Mouse (Mus musculus): ENCODE measurements at regions not wholly inside any gene's neighbourhood (a gene's known extent, or its start where the extent isn't known, plus 50 kb on each side); places are given as distances from the start of the nearest gene placed in this dataset.

DNA sequence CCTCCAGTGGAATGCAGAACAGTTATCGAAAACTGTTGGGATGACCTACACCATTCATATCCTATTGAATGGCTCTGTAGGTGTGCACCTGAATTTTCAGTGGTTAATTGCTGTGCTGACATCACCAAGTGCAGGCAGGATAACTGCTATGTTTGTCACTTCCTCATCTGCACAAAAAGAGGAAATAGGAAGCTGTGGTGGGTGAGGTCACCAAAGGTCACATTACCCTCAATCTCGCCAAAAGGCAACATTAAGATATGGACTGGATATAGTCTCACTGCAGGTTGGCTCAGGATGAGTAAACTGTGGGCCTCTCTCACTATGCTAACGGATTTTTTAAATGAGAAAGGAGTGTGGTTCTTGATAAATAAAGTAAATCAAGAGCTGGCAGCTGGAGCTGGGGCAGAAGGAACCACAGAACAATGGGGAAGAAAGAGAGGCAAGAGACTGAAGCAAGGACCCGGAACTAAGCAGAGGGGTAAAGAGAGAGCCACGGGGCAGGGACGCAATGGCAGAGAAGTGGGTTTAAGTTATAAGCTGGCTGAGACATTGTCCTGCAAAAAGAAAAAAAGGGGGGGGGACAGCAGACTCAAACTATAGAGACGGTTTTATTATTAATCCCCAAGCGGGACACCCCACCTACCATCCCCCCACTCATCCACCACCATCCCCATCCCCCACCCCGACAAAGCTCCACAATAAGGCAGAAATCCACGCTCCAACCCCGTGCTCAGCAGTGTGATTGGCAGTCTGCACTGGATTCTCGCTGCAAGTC is 109.6 kb upstream of the Zdhhc25 start:
- Histone ChIP-seq H3K9me3 (ENCODE audit: low read length) (no peaks in the 10 kb centered on the region), H3K36me3 (ENCODE audit: insufficient read depth, low read length) (no peaks in the 10 kb centered on the region), H3K4me3 (replicated peaks; ENCODE audit: low read length) (no peak overlapping the region), H3K27me3 (ENCODE audit: insufficient read depth, low read length) (peaks cover 9% of the 10 kb centered on the region), H3K4me1 (replicated peaks; ENCODE audit: low read depth, low read length) (peaks cover 13% of the 10 kb centered on the region)
- TF ChIP-seq POU5F1 (IDR thresholded peaks at IDR 0.05; ENCODE audit: borderline replicate concordance, low read length) (no peak), CTCF (conservative IDR thresholded peaks at IDR 0.05; ENCODE audit: low read length) (no peak), NANOG (IDR thresholded peaks at IDR 0.05; ENCODE audit: borderline replicate concordance, low read length) (no peak)

DNA sequence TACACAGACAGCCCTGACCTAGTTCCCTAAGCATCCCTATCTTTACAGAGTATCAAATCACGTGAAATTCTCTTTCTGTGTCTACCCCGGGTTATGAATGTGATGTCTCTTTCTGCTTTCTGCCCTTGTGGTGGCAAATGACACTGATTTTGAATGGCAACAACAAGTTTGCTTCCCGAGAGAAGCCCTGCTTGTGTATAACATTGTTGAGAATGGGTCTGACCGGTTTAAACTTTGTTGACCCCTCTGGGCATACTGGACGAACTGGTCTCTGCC is 109.1 kb upstream of the Zdhhc25 start:
- Histone ChIP-seq H3K27me3 (ENCODE audit: insufficient read depth, low read length) (peaks cover 3% of the 10 kb centered on the region), H3K9me3 (ENCODE audit: low read length) (no peaks in the 10 kb centered on the region), H3K36me3 (ENCODE audit: insufficient read depth, low read length) (no peaks in the 10 kb centered on the region), H3K4me1 (replicated peaks; ENCODE audit: low read depth, low read length) (peaks cover 13% of the 10 kb centered on the region), H3K4me3 (replicated peaks; ENCODE audit: low read length) (no peak overlapping the region)
- TF ChIP-seq CTCF (conservative IDR thresholded peaks at IDR 0.05; ENCODE audit: low read length) (no peak), POU5F1 (IDR thresholded peaks at IDR 0.05; ENCODE audit: borderline replicate concordance, low read length) (no peak), NANOG (IDR thresholded peaks at IDR 0.05; ENCODE audit: borderline replicate concordance, low read length) (no peak)

- Histone ChIP-seq H3K27me3 (ENCODE audit: insufficient read depth, low read length) (no peaks in the 10 kb centered on the region), H3K9me3 (ENCODE audit: low read length) (no peaks in the 10 kb centered on the region), H3K4me1 (replicated peaks; ENCODE audit: low read depth, low read length) (no peaks in the 10 kb centered on the region), H3K36me3 (ENCODE audit: insufficient read depth, low read length) (no peaks in the 10 kb centered on the region), H3K4me3 (replicated peaks; ENCODE audit: low read length) (no peak overlapping the region)
- no peak for TF ChIP-seq POU5F1 (IDR thresholded peaks at IDR 0.05; ENCODE audit: borderline replicate concordance, low read length)
Observed at GRCm38 (mm10) chr15:88497957-88498356, 102.1 kb upstream of the Zdhhc25 start.

- Histone ChIP-seq H3K4me1 (replicated peaks; ENCODE audit: low read depth, low read length) (no peaks in the 10 kb centered on the region), H3K9me3 (ENCODE audit: low read length) (peaks cover 9% of the 10 kb centered on the region), H3K4me3 (replicated peaks; ENCODE audit: low read length) (no peak overlapping the region), H3K36me3 (ENCODE audit: insufficient read depth, low read length) (no peaks in the 10 kb centered on the region), H3K27me3 (ENCODE audit: insufficient read depth, low read length) (no peaks in the 10 kb centered on the region)
- TF ChIP-seq CTCF (conservative IDR thresholded peaks at IDR 0.05; ENCODE audit: low read length) (no peak), NANOG (IDR thresholded peaks at IDR 0.05; ENCODE audit: borderline replicate concordance, low read length) (no peak), POU5F1 (IDR thresholded peaks at IDR 0.05; ENCODE audit: borderline replicate concordance, low read length) (no peak)
Observed at GRCm38 (mm10) chr15:88502311-88502710, 97.8 kb upstream of the Zdhhc25 start.

DNA sequence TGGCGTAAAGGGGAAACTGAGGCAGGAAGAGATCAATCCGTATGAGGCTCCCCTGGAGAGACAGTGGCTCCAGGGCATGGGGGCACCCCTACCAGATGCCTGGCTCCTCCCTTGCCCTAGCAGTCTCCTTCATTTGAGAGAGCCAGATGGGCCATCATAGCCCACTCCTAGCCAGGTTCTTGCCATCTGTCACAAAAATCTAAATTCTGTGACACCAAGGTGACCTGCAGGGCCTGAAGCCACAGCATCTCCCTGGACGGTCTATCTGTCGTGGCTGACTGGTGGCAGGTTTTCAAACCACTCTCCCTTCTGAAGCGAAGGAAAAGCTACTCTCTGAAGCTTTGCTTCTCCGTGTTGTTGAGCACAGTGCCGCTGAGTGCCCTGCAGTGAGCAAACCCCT is 96.2 kb upstream of the Zdhhc25 start:
- TF ChIP-seq POU5F1 (IDR thresholded peaks at IDR 0.05; ENCODE audit: borderline replicate concordance, low read length) (no peak), NANOG (IDR thresholded peaks at IDR 0.05; ENCODE audit: borderline replicate concordance, low read length) (no peak), CTCF (conservative IDR thresholded peaks at IDR 0.05; ENCODE audit: low read length) (no peak)
- H3K36me3 ChIP-seq (ENCODE audit: insufficient read depth, low read length), result no peaks in the 10 kb centered on the region
- peaks cover 9% of the 10 kb centered on the region for H3K9me3 ChIP-seq (ENCODE audit: low read length)
- no peaks in the 10 kb centered on the region for H3K4me1 ChIP-seq (replicated peaks; ENCODE audit: low read depth, low read length)
- H3K27me3 ChIP-seq (ENCODE audit: insufficient read depth, low read length), result no peaks in the 10 kb centered on the region
- H3K4me3 ChIP-seq (replicated peaks; ENCODE audit: low read length), result no peak overlapping the region

- Histone ChIP-seq H3K4me1 (replicated peaks; ENCODE audit: low read depth, low read length) (no peaks in the 10 kb centered on the region), H3K36me3 (ENCODE audit: insufficient read depth, low read length) (no peaks in the 10 kb centered on the region), H3K27me3 (ENCODE audit: insufficient read depth, low read length) (no peaks in the 10 kb centered on the region), H3K4me3 (replicated peaks; ENCODE audit: low read length) (no peak overlapping the region), H3K9me3 (ENCODE audit: low read length) (peaks cover 9% of the 10 kb centered on the region)
- TF ChIP-seq POU5F1 (IDR thresholded peaks at IDR 0.05; ENCODE audit: borderline replicate concordance, low read length) (no peak), CTCF (conservative IDR thresholded peaks at IDR 0.05; ENCODE audit: low read length) (no peak), NANOG (IDR thresholded peaks at IDR 0.05; ENCODE audit: borderline replicate concordance, low read length) (no peak)
Observed at GRCm38 (mm10) chr15:88505491-88506119, 94.5 kb upstream of the Zdhhc25 start.

- TF ChIP-seq POU5F1 (IDR thresholded peaks at IDR 0.05; ENCODE audit: borderline replicate concordance, low read length), result no peak
- TF ChIP-seq CTCF (conservative IDR thresholded peaks at IDR 0.05; ENCODE audit: low read length), result no peak
- TF ChIP-seq NANOG (IDR thresholded peaks at IDR 0.05; ENCODE audit: borderline replicate concordance, low read length), result no peak
- Histone ChIP-seq H3K36me3 (ENCODE audit: insufficient read depth, low read length) (no peaks in the 10 kb centered on the region), H3K4me3 (replicated peaks; ENCODE audit: low read length) (no peak overlapping the region), H3K4me1 (replicated peaks; ENCODE audit: low read depth, low read length) (no peaks in the 10 kb centered on the region), H3K9me3 (ENCODE audit: low read length) (peaks cover 9% of the 10 kb centered on the region), H3K27me3 (ENCODE audit: insufficient read depth, low read length) (no peaks in the 10 kb centered on the region)
Observed at GRCm38 (mm10) chr15:88507886-88508285, 92.2 kb upstream of the Zdhhc25 start.

- no peaks in the 10 kb centered on the region for H3K4me1 ChIP-seq (replicated peaks; ENCODE audit: low read depth, low read length)
- H3K36me3 ChIP-seq (ENCODE audit: insufficient read depth, low read length), result no peaks in the 10 kb centered on the region
- no peaks in the 10 kb centered on the region for H3K27me3 ChIP-seq (ENCODE audit: insufficient read depth, low read length)
- TF ChIP-seq NANOG (IDR thresholded peaks at IDR 0.05; ENCODE audit: borderline replicate concordance, low read length) (no peak), CTCF (conservative IDR thresholded peaks at IDR 0.05; ENCODE audit: low read length) (no peak)
- no peak overlapping the region for H3K4me3 ChIP-seq (replicated peaks; ENCODE audit: low read length)
- peaks cover 9% of the 10 kb centered on the region for H3K9me3 ChIP-seq (ENCODE audit: low read length)
Observed at GRCm38 (mm10) chr15:88508971-88509370, 91.1 kb upstream of the Zdhhc25 start.

DNA sequence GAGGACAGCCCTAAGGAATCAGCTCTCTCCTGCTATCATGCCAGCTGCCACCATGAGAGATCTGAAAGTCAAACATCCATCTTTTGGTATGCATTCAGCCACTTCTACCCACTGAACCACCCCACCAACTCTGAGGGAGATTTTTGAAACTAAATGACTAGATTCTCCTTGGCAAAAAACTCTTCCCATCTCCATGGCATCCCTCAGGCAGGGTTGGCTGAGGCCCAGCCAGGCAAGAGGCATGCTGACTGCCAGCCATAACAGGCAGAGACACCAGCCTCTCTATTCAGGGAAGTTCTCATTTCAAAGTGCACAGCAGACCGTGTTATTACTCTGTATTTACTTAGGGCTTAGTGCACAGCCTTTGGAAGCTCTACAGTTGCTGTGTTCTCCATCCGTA is 90.5 kb upstream of the Zdhhc25 start:
- H3K9me3 ChIP-seq (ENCODE audit: low read length), result peaks cover 9% of the 10 kb centered on the region
- no peaks in the 10 kb centered on the region for H3K27me3 ChIP-seq (ENCODE audit: insufficient read depth, low read length)
- no peak overlapping the region for H3K4me3 ChIP-seq (replicated peaks; ENCODE audit: low read length)
- H3K4me1 ChIP-seq (replicated peaks; ENCODE audit: low read depth, low read length), result no peaks in the 10 kb centered on the region
- no peaks in the 10 kb centered on the region for H3K36me3 ChIP-seq (ENCODE audit: insufficient read depth, low read length)
- no peak for TF ChIP-seq CTCF (conservative IDR thresholded peaks at IDR 0.05; ENCODE audit: low read length)
- no peak for TF ChIP-seq POU5F1 (IDR thresholded peaks at IDR 0.05; ENCODE audit: borderline replicate concordance, low read length)
- no peak for TF ChIP-seq NANOG (IDR thresholded peaks at IDR 0.05; ENCODE audit: borderline replicate concordance, low read length)
